Mouse (Mus musculus): Measurements from ENCODE around the gene Zfp60.
"Not testable (repeated sequence)": the region's sequence is repeated elsewhere in the genome, so short reads cannot be mapped to it uniquely, and the experiment has no call there.

Gene Zfp60

DNA sequence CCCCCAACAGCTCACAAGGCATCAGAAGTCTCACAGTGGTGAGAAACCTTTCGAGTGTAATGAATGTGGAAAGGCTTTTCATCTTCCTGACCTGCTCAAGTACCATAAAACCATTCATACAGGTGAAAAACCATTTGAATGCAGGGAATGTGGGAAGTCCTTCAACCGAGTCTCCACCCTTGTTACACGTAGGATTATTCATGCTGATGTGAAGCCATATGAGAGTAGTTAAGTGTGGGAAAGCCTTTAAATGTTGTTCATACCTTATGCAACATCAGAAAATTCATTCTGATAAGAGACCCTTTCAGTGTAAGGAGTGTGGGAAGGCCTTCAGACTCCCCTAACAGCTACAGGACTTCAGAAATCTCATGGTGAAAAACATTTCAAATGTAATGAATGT lies 62.7 kb downstream of the Zfp60 start:
- DNase-seq (ENCODE audit: low read depth), result not testable (repeated sequence)

DNA sequence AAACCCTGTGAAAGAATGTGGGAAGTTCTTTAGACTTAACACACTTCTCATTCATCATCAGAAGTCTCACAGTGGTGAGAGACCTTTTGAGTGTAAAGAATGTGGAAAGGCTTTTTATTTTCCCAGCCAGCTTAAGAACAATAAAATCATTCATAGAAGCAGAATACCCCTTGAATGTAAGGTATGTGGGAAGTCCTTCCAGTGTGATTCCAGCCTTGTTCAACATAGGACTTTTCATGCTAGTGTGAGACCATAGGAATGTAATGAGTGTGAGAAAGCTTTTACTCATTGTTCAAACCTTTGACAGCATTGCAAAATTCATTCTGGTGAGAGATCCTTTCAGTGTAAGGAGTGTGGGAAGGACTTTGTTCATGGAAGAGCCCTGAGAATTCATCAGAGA lies 63.4 kb downstream of the Zfp60 start:
- DNase-seq (ENCODE audit: low read depth), result peak; percentile 43

DNA sequence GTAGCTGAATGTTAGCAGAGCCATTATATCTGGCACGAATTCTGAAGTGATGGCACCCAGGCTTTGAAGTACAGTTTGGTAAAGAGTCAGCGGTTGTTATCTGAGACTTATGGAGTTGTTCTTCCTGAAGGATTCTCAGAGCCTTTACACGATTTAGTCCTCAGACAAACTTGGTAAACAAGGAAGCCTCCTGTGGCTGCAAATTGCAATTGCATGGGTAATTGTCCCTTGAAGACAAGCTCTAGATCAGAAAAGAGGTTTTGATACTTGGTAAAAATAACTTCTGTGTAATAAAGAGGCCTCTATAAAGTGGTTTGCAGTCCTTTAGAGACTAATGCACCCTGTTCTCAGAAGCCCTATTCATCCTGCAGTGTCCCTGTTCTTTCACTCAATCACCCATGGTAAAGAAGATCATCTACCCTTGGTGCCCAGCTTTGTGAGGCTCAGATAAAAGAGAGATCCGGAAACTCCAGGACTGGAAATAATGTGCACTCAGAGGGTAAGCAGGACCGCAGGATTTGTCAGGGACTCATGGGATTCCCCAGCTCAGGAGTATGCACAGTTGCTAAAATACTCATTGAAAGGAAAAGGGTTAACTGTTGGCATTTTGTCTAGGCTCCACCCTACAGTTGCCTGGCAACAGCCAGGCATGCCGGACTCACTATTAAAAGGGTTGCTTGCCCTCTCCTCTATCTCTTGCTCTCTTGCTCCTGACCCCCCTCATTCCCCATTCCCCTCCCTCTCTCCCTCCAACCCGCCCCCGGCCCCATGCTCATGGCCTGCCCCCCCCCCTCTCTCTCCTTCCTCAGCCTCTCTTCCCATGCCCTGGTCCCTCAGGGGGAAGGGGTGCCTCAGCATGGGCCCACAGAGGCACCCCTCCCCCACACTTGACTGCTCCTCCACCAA lies 67.0 kb downstream of the Zfp60 start:
- no peak for DNase-seq (ENCODE audit: low read depth)

DNA sequence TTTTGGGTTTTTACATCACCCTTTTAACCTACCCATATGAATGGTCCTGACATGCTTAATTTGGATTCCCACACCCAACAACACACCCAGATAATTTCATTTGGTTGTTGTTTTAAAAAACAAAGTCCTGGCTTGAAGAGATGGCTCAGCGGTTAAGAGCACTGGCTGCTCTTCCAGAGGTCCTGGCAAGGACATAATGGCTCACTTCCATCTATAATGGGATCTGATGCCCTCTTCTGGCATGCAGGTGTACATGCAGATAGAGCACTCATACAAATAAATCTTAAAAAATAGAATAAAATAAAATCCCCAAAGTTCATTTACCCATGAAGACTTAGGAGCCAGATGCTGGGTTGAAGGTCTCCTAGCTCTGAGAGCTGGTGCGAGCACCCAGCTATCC lies 69.9 kb downstream of the Zfp60 start:
- peak; percentile 73 for DNase-seq (ENCODE audit: low read depth)

DNA sequence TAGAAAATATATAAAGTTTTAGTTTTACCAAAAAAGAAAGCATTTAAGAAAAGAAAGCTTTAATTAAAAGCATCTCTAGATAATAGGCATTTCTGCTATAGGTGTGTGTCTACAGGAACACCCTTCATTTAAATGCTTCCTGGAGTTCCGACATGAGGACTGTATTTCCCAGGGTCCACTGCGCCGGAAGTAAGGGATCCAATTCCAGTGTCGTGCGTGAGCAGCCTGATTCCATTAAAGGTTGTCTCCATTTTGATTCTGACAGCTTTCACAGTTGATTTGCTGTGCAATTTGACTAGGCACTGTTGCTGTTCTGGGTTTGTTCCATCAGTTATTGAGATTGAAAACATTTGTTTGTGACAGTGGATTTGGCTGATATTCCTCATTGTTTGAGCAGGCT lies 71.8 kb downstream of the Zfp60 start:
- DNase-seq (ENCODE audit: low read depth), result no peak

Data from NIH3T3 (cell line).